Mouse (Mus musculus): ENCODE data around the gene Phlda1.

Phlda1 gene

GRCm38 (mm10) chr10:111505406-111505805 lies 680 bp upstream of the Phlda1 start:
- DNase-seq = no peak

GRCm38 (mm10) chr10:111506926-111507459 lies 907 bp downstream of the Phlda1 start:
- DNase-seq = no peak

- DNase-seq = peak; percentile 72 to 74
Observed at GRCm38 (mm10) chr10:111507460-111508211, 1.6 kb downstream of the Phlda1 start.

- no peak for DNase-seq
Observed at GRCm38 (mm10) chr10:111508324-111509080, 2.4 kb downstream of the Phlda1 start.

GRCm38 (mm10) chr10:111509103-111509784 lies 3.2 kb downstream of the Phlda1 start:
- DNase-seq = no peak

- DNase-seq = no peak
Observed at GRCm38 (mm10) chr10:111509981-111510380, 3.9 kb downstream of the Phlda1 start.

GRCm38 (mm10) chr10:111510798-111511197 lies 4.7 kb downstream of the Phlda1 start:
- no peak for DNase-seq

- DNase-seq = no peak
Observed at GRCm38 (mm10) chr10:111512036-111512568, 6.0 kb downstream of the Phlda1 start.

GRCm38 (mm10) chr10:111514282-111514885 lies 8.3 kb downstream of the Phlda1 start:
- DNase-seq = no peak

GRCm38 (mm10) chr10:111515071-111516010 lies 9.3 kb downstream of the Phlda1 start:
- DNase-seq = no peak

- peak; percentile 40 to 42 for DNase-seq
Observed at GRCm38 (mm10) chr10:111516172-111516588, 10.1 kb downstream of the Phlda1 start.

GRCm38 (mm10) chr10:111516804-111517436 lies 10.8 kb downstream of the Phlda1 start:
- no peak for DNase-seq

- no peak for DNase-seq
Observed at GRCm38 (mm10) chr10:111518350-111518749, 12.3 kb downstream of the Phlda1 start.

- no peak for DNase-seq
Observed at GRCm38 (mm10) chr10:111519620-111520370, 13.7 kb downstream of the Phlda1 start.

GRCm38 (mm10) chr10:111520621-111521020 lies 14.5 kb downstream of the Phlda1 start:
- no peak for DNase-seq

GRCm38 (mm10) chr10:111521636-111522035 lies 15.6 kb downstream of the Phlda1 start:
- no peak for DNase-seq

- DNase-seq = no peak
Observed at GRCm38 (mm10) chr10:111522230-111522629, 16.1 kb downstream of the Phlda1 start.

- no peak for DNase-seq
Observed at GRCm38 (mm10) chr10:111523894-111524293, 17.8 kb downstream of the Phlda1 start.

GRCm38 (mm10) chr10:111527057-111527456 lies 21.0 kb downstream of the Phlda1 start:
- no peak for DNase-seq

GRCm38 (mm10) chr10:111527613-111528012 lies 21.5 kb downstream of the Phlda1 start:
- no peak for DNase-seq
